Mouse (Mus musculus) liver, embryonic 15.5 days (tissue): ENCODE data around the gene Prdm12. TPM values are rescaled to one million over a fixed set of nuclear protein-coding genes. Genes with fewer than 3 reads are reported as not detected.

Source experiments
- ATAC-seq: fragments of 200-750 bp; cut with Nextera tagmentation; 2 replicates; pipeline ENCODE4 v1.8.0; 2017; ENCODE audit warnings: moderate number of reproducible peaks, mild to moderate bottlenecking, moderate library complexity; ENCODE audit not compliant: insufficient read depth
- H3K27ac ChIP-seq: fragments of 300-500 bp; sonication (generic); replicated peaks from 2 replicates; pipeline ENCODE4 v1.5.1; 2015; ENCODE audit warnings: mild to moderate bottlenecking, inconsistent platforms
- H3K27me3 ChIP-seq: fragments of 300-500 bp; sonication (generic); 2 replicates; pipeline ENCODE4 v1.6.1; 2015; ENCODE audit warnings: mild to moderate bottlenecking, inconsistent platforms
- H3K36me3 ChIP-seq: fragments of 300-500 bp; sonication (generic); replicated peaks from 2 replicates; pipeline ENCODE4 v1.6.1; 2015; ENCODE audit warnings: moderate library complexity, mild to moderate bottlenecking, inconsistent platforms
- H3K4me1 ChIP-seq: fragments of 300-500 bp; sonication (generic); replicated peaks from 2 replicates; pipeline ENCODE4 v1.6.1; 2015; ENCODE audit warnings: inconsistent platforms
- H3K4me2 ChIP-seq: fragments of 300-500 bp; sonication (generic); 2 replicates; pipeline ENCODE4 v1.6.1; 2015; ENCODE audit warnings: moderate library complexity, mild to moderate bottlenecking, inconsistent platforms
- H3K4me3 ChIP-seq: fragments of 300-500 bp; sonication (generic); replicated peaks from 2 replicates; pipeline ENCODE4 v1.5.1; 2015; ENCODE audit warnings: mild to moderate bottlenecking, inconsistent platforms
- H3K9ac ChIP-seq: fragments of 300-500 bp; sonication (generic); 2 replicates; pipeline ENCODE4 v1.6.1; 2015; ENCODE audit warnings: moderate library complexity, mild to moderate bottlenecking, inconsistent platforms
- H3K9me3 ChIP-seq: fragments of 300-500 bp; sonication (generic); replicated peaks from 2 replicates; pipeline ENCODE4 v1.6.1; 2016; ENCODE audit warnings: inconsistent platforms
- WGBS: fragments of 180-500 bp; shearing (Covaris S2); methylation state at CpG from one replicate; pipeline ENCODE4 v1.1.7; 2015; ENCODE audit warnings: mixed read lengths; ENCODE audit not compliant: insufficient replicate concordance; 5-methylcytosine and 5-hydroxymethylcytosine counted together
- microRNA-seq: library from miRNA; unstranded; fragments of <30 nt; microRNA quantifications from one replicate; pipeline ENCODE4, GENCODE M21; 2016
- polyA plus RNA-seq: library from polyadenylated mRNA; unstranded; fragments of >200 nt; fragmentation: Nextera tagmentation; extraction: Ambion mirVana; gene quantifications from 2 replicates; pipeline ENCODE4 v1.2.1, GENCODE M21; 2015

The Prdm12 gene
- polyA plus RNA-seq, 1 experiment from 2014 or later = not detected

DNA sequence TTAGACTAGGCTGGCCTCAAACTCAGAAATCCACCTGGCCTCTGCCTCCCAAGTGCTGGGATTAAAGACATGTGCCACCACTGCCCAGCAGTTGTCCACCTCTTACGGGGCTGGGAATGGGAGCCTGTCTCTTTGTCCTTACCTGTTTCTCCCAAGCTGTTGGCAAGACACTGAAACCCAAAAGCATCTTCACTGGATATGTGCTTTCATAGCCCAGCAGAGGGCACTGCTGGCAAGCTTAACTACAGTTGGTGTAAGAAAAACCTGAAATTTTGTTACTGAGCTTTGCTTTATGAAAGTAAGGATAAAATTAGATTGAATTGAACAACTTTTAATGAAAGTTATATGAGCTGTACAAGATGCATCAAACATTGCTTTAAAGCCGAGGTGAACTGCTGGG is 43.8 kb downstream of the Prdm12 start:
- Histone ChIP-seq H3K4me1 (peaks cover 10% of the 10 kb centered on the region), H3K27me3 (no peaks in the 10 kb centered on the region), H3K4me3 (no peak overlapping the region), H3K27ac (no peak overlapping the region), H3K9me3 (no peaks in the 10 kb centered on the region), H3K36me3 (peaks cover 26% of the 10 kb centered on the region), H3K9ac (no peak overlapping the region), H3K4me2 (no peak overlapping the region)
- no peak for ATAC-seq
- WGBS = 18% methylated on average over 2 of the region's 2 CpGs

DNA sequence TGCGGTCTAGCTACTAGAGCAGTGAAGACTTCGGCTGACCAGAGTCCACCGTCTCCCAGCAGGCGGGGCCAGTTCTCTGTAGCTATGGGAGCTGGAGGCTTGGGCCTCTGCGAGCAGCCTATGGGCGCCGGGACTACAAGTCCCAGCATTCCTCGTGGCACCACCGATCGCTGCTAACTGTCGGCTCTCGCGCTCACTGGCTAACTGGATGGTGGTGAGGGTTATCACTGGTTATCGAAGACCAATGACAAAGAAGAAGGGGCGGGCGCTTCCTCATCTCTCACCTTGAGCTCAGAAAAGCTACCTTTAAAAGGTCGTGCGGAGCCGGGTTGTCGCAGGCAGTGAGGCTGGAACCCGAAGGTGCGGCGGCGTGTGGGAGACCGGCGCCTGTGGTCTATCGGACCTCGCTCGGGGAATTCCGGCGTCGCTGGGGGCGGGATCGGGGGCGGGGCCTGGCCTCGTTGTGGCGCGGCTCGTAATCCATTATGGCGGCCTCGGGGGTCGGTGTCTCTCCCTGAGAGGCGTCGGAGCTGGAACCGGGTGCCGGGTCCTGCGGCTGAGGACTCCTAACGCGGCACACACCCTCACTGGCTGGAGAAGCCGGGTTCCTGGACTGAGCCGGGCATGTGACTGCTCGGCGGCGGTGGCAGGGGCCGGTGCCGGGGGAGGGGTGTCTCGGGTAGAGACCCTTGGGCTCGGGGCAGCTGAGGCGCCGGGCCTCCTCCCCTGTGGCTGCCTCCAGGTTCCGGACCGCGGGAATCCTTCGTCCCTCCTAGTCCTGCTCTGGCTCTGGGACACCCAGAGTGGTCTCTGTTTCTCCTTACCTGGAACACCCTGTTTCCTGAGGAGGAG is 48.5 kb downstream of the Prdm12 start, which contains the start of gene Abl1:
TSS of gene Abl1 (plus strand) at position 303 of the 852 bp plus-strand sequence.
- peak; percentile 100 for ATAC-seq
- no peaks in the 10 kb centered on the region for H3K27me3 ChIP-seq
- no peaks in the 10 kb centered on the region for H3K9me3 ChIP-seq
- H3K4me1 ChIP-seq = peaks cover 41% of the 10 kb centered on the region
- peak within 1 kb of the TSS; percentile 86 for H3K4me2 ChIP-seq
- under 1% methylated on average over 64 of the region's 64 CpGs for WGBS
- H3K4me3 ChIP-seq = peak within 1 kb of the TSS; percentile 95
- H3K36me3 ChIP-seq = 0 out of 2 replicates have a peak, but pooled peaks cover 3% of the 10 kb centered on the region
- peak within 1 kb of the TSS; percentile 96 for H3K9ac ChIP-seq
- H3K27ac ChIP-seq = peak within 1 kb of the TSS; percentile 97

DNA sequence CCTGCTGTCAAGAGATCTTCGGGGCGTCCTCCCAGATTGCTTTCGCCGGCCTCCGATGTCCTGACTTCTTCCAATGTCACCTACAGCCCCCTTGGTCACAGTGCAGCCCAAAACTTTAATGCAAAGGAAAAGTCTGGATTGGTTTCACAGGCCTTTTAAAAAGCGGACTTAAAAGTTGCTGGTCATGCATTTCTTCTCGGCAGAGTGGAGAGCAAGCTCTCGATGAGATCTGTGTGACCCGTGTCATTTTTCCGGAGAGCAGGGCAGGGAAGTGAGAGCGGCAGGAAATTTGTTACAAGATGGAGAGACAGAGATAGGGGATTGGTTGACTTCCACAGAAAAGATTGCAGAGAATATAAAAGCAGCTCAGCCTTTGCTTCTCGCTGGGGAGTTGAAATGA is 49.2 kb downstream of the Prdm12 start:
- peak overlapping the region; percentile 95 for H3K4me3 ChIP-seq
- no peak for ATAC-seq
- H3K36me3 ChIP-seq = 0 out of 2 replicates have a peak, but pooled peaks cover 3% of the 10 kb centered on the region
- H3K9ac ChIP-seq = peak overlapping the region; percentile 96
- WGBS = under 1% methylated on average over 12 of the region's 12 CpGs
- H3K4me2 ChIP-seq = peak overlapping the region; percentile 86
- H3K27ac ChIP-seq = peak overlapping the region; percentile 97
- no peaks in the 10 kb centered on the region for H3K27me3 ChIP-seq
- peaks cover 41% of the 10 kb centered on the region for H3K4me1 ChIP-seq
- no peaks in the 10 kb centered on the region for H3K9me3 ChIP-seq

DNA sequence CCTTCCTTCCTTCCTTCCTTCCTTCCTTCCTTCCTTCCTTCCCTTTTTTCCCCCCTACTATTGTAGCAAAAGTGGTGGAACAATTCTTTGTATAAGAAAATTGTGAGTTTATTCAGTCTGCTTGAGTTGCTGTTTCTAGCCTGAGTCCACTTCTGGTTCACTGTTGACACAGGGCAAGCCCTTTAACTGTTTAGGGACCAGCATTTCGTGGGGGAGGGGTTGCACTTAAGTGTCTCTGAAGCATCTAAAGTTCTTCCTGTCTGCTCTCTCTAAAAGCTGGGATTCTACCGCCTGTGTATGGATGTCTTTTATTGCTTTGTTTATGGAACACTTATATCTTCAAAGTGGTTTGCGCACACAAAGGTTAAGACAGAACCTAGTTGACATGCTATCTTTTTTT is 50.2 kb downstream of the Prdm12 start:
- Histone ChIP-seq H3K36me3 (peaks cover 7% of the 10 kb centered on the region; the same call in 1 of the 2 replicates), H3K4me3 (peak overlapping the region; percentile 95), H3K4me2 (peak overlapping the region; percentile 86), H3K27ac (no peak overlapping the region), H3K9me3 (no peaks in the 10 kb centered on the region), H3K27me3 (no peaks in the 10 kb centered on the region), H3K4me1 (peaks cover 41% of the 10 kb centered on the region), H3K9ac (peak overlapping the region; percentile 96; the same call in 1 of the 2 replicates)
- WGBS = 34% methylated on average over 3 of the region's 3 CpGs
- ATAC-seq = no peak

GRCm38 (mm10) chr2:31698209-31698608 is 58.4 kb downstream of the Prdm12 start:
- peaks cover 39% of the 10 kb centered on the region for H3K36me3 ChIP-seq

GRCm38 (mm10) chr2:31700545-31701446 is 61.0 kb downstream of the Prdm12 start:
- WGBS = 37% methylated on average over 7 of the region's 7 CpGs
- peak; percentile 42; the same call in 1 of the 2 replicates for ATAC-seq

More at GRCm38 (mm10) chr2:31698209-31698608, 58.4 kb downstream of the Prdm12 start:
- Histone ChIP-seq H3K4me2 (no peak overlapping the region), H3K4me1 (peaks cover 11% of the 10 kb centered on the region), H3K27ac (no peak overlapping the region), H3K9ac (no peak overlapping the region), H3K4me3 (no peak overlapping the region), H3K27me3 (no peaks in the 10 kb centered on the region), H3K9me3 (no peaks in the 10 kb centered on the region)
- no peak for ATAC-seq

GRCm38 (mm10) chr2:31703226-31703625 is 63.4 kb downstream of the Prdm12 start:
- Histone ChIP-seq H3K4me1 (peaks cover 26% of the 10 kb centered on the region), H3K27me3 (no peaks in the 10 kb centered on the region), H3K36me3 (peaks cover 21% of the 10 kb centered on the region), H3K9me3 (no peaks in the 10 kb centered on the region), H3K4me3 (no peak overlapping the region), H3K4me2 (no peak overlapping the region), H3K9ac (no peak overlapping the region), H3K27ac (no peak overlapping the region)
- no peak for ATAC-seq

More at GRCm38 (mm10) chr2:31700545-31701446, 61.0 kb downstream of the Prdm12 start:
- Histone ChIP-seq H3K9me3 (no peaks in the 10 kb centered on the region), H3K4me3 (no peak overlapping the region), H3K4me2 (no peak overlapping the region), H3K27me3 (no peaks in the 10 kb centered on the region), H3K36me3 (peaks cover 29% of the 10 kb centered on the region), H3K4me1 (peaks cover 18% of the 10 kb centered on the region), H3K9ac (no peak overlapping the region), H3K27ac (no peak overlapping the region)

Small RNAs within 50 kb of the gene (microRNA-seq; reads per million reads assigned to microRNA genes)
- not detected for gene Mir6998

Other genes with a start within 250 kb of the Prdm12 start
- 232 and 321 TPM in 2 replicates for gene Ass1, start 169.8 kb upstream of the Prdm12 start, polyA plus RNA-seq
- 15.4 and 20.6 TPM in 2 replicates for gene Fubp3, start 67.4 kb upstream of the Prdm12 start, polyA plus RNA-seq
- 29.0 and 32.0 TPM in 2 replicates for gene Exosc2, start 30.7 kb downstream of the Prdm12 start, polyA plus RNA-seq
- 5.9 and 7.5 TPM in 2 replicates for gene Abl1, start 48.3 kb downstream of the Prdm12 start, polyA plus RNA-seq
- 0.03 and 0.08 TPM in 2 replicates for gene Qrfp, start 170.5 kb downstream of the Prdm12 start, polyA plus RNA-seq
- gene Fibcd1, start 206.0 kb downstream of the Prdm12 start, polyA plus RNA-seq = 0.02 TPM in 1 of 2 replicates, not detected in the other
- 0.06 TPM in 1 of 2 replicates, not detected in the other for gene Lamc3, start 247.3 kb downstream of the Prdm12 start, polyA plus RNA-seq